Mouse (Mus musculus) lung, adult 10 weeks (tissue): ENCODE data around the gene Gm14308. TPM values are rescaled to one million over a fixed set of nuclear protein-coding genes. Genes with fewer than 3 reads are reported as not detected.

Experiments
- polyA plus RNA-seq: library from polyadenylated mRNA; stranded (reverse); fragments of 350-450 nt; fragmentation: Illumina TruSeq; extraction: RNeasy Lipid Tissue Mini Kit (QIAGEN cat#74804); gene quantifications from one replicate; pipeline ENCODE4 v1.2.3, GENCODE M21; 2014; ENCODE audit warnings: low read depth, low replicate concordance; ENCODE audit not compliant: insufficient read depth

Gm14308 gene
- polyA plus RNA-seq, result 2.5 TPM

DNA sequence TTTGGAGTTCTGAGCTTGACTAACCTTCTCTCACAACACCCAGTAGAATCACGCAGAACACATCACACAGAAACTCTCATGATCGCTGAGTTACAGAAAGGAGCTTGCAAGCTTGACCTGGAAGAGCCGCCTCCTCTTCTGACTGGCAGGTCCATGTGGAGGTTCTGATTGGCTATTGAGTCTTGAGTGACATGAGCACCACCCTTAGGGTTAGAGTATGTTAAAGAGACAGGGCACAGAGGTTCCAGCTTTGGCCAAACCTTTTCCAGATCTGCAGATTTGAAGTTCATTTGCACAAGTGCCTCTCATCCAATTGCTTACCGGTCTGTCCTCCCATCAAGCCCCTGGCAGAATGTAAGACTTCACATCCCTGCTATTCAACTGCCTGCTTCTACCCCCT, at the start of gene Gm14308:
TSS of gene Gm14308 (minus strand) at position 101 of the 400 bp plus-strand sequence.

GRCm38 (mm10) chr2:176670222-176670621, 34.1 kb upstream of the Gm14308 start, which contains the start of gene Zfp973:
TSS of gene Zfp973 (plus strand) at chr2:176670522.

Other genes starting within 250 kb of the Gm14308 start
- gene Gm14435, start 212.8 kb downstream of the Gm14308 start, polyA plus RNA-seq, result 3.2 TPM
- gene Gm14434, start 149.6 kb downstream of the Gm14308 start, polyA plus RNA-seq, result 5.3 TPM
- not detected for gene Zfp967, start 115.3 kb downstream of the Gm14308 start, polyA plus RNA-seq
- 4.0 TPM for gene Zfp973, start 34.2 kb upstream of the Gm14308 start, polyA plus RNA-seq
- gene Gm14305, start 72.0 kb upstream of the Gm14308 start, polyA plus RNA-seq, result 11.5 TPM
- 13.5 TPM for gene Gm14295, start 162.3 kb upstream of the Gm14308 start, polyA plus RNA-seq
- gene Gm14408, start 194.8 kb upstream of the Gm14308 start, polyA plus RNA-seq, result not detected